Mouse (Mus musculus) stomach, postnatal 0 days (tissue): ENCODE results near the gene Wwc1. TPM values are rescaled to one million over a fixed set of nuclear protein-coding genes. Genes with fewer than 3 reads are reported as not detected.

Experiments
- ATAC-seq: fragments of 200-750 bp; cut with Nextera tagmentation; 2 replicates; pipeline ENCODE4 v1.8.0; 2017; ENCODE audit not compliant: low FRiP score, low TSS enrichment
- DNase-seq: peaks from one replicate; pipeline ENCODE4 v3.0.0-alpha.2; 2016; ENCODE audit warnings: low spot score
- H3K27ac ChIP-seq: fragments of 300-500 bp; sonication (generic); replicated peaks from 2 replicates; pipeline ENCODE4 v1.5.1; 2014; ENCODE audit warnings: mild to moderate bottlenecking, control low read depth
- H3K27me3 ChIP-seq: fragments of 300-500 bp; sonication (generic); 2 replicates; pipeline ENCODE4 v1.6.1; 2014; ENCODE audit warnings: low read length; ENCODE audit not compliant: control insufficient read depth, insufficient read depth
- H3K36me3 ChIP-seq: fragments of 300-500 bp; sonication (generic); 2 replicates; pipeline ENCODE4 v1.6.1; 2014; ENCODE audit warnings: low read length, mixed read lengths; ENCODE audit not compliant: control insufficient read depth, insufficient read depth
- H3K4me1 ChIP-seq: fragments of 300-500 bp; sonication (generic); replicated peaks from 2 replicates; pipeline ENCODE4 v1.6.1; 2014; ENCODE audit warnings: antibody characterized with exemption; ENCODE audit not compliant: control insufficient read depth, insufficient read depth
- H3K4me2 ChIP-seq: fragments of 300-500 bp; sonication (generic); replicated peaks from 2 replicates; pipeline ENCODE4 v1.6.1; 2014; ENCODE audit warnings: low read depth, mild to moderate bottlenecking, control low read depth, moderate library complexity
- H3K4me3 ChIP-seq: fragments of 300-500 bp; sonication (generic); 2 replicates; pipeline ENCODE4 v1.5.1; 2014; ENCODE audit warnings: low read depth, low read length, control low read depth
- H3K9ac ChIP-seq: fragments of 300-500 bp; sonication (generic); 2 replicates; pipeline ENCODE4 v1.6.1; 2014; ENCODE audit warnings: mild to moderate bottlenecking, low read length, control low read depth, mixed read lengths
- H3K9me3 ChIP-seq: fragments of 300-500 bp; sonication (generic); 2 replicates; pipeline ENCODE4 v1.6.1; 2016; ENCODE audit warnings: low read length; ENCODE audit not compliant: control insufficient read depth
- CTCF ChIP-seq: IDR thresholded peaks from 2 replicates; pipeline ENCODE4 v1.5.1; 2016; ENCODE audit warnings: antibody characterized with exemption, low read depth, mild to moderate bottlenecking, moderate library complexity
- EP300 ChIP-seq: optimal IDR thresholded peaks from 2 replicates; pipeline ENCODE3; 2016; ENCODE audit warnings: antibody characterized with exemption
- WGBS: fragments of 180-500 bp; shearing (Covaris S2); extraction: QIAGEN DNeasy Blood & Tissue Kit; methylation state at CpG from one replicate; pipeline ENCODE4 v1.1.7; 2014; 5-methylcytosine and 5-hydroxymethylcytosine counted together
- polyA plus RNA-seq: library from polyadenylated mRNA; unstranded; fragments of >200 nt; fragmentation: Nextera tagmentation; extraction: Ambion mirVana; gene quantifications from 2 replicates; pipeline ENCODE4 v1.2.1, GENCODE M21; 2015

Wwc1 gene
- polyA plus RNA-seq, 1 experiment from 2014 or later, result 7.8 TPM

DNA sequence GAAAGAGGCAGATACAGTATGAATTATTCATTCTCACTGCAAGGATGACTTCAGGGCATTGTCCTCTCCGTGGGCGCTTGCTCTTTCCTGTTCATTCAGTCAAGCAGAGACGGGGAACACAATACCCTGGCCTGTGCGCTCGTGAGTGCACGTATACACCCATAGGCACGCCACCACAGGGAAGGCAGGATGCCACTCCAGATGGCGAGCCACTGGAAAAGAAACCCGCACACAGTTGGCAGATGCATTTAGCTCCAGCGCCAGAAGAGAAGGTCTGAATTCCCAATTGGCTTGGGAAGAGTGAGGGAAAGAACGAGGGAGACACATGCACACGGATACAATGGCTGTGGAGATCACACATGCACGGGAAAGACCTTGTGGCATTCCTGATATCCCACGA is 53.0 kb downstream of the Wwc1 start:
- Histone ChIP-seq H3K36me3 (no peaks in the 10 kb centered on the region), H3K4me1 (peaks cover 4% of the 10 kb centered on the region; the same call in 1 of the 2 replicates), H3K4me2 (no peak overlapping the region), H3K27ac (no peak overlapping the region), H3K4me3 (no peak overlapping the region), H3K27me3 (no peaks in the 10 kb centered on the region), H3K9ac (no peak overlapping the region), H3K9me3 (no peaks in the 10 kb centered on the region)
- WGBS, result 80% methylated on average over 14 of the region's 14 CpGs
- DNase-seq, result no peak
- no peak for TF ChIP-seq CTCF
- TF ChIP-seq EP300, result no peak
- ATAC-seq, result no peak

DNA sequence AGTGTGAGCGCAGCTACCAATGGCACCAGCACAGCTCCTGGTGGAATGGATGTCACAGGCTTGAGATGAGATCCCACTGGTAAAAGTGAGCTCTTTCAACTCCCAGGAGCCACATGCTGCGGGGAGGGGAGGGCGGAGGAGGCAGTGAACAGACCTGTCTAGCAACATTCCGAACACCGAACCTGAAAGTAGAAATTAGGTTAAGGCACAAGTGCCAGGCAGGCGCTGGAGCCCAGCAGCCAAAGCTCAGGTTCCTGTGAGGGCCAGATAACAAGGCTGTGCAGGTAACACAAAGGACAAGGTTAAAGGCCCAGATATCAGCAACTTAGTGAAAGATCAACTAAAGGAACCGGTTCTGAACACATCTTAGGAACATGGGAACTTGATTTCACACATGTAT is 54.7 kb downstream of the Wwc1 start:
- H3K4me2 ChIP-seq, result no peak overlapping the region
- ATAC-seq, result peak; percentile 92
- WGBS, result 67% methylated on average over 7 of the region's 7 CpGs

DNA sequence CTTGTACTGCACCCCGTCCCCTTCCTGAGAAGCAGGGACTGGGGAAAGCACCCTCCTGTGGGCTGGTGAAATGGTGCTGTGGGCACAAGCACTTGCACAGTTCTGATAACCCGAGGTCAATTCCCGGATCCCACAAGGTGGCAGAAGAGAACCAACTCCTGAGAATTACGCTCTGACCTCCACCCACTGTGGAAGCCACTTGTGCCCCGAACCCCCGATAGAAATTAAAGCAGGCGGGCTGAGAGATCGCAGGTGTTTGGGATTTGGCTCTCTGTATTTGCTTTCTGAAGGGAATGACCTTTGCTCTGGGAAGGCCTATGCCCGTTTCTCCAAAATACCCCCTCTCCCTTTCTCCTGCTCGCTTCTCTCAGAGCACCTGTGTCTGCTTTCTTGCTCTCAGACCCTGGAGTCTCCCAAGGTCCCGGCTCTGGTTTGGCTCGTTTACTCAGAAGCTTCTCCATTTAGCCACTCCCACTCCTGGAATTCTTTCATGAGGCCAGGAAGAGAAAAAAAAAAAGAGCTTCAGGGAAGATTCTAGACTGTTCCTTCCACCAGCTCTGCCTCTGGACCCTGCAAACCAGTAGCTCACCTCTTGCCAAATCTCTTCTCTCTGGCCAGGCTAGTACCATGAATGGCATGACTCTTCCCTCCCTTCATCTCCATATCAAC is 58.0 kb downstream of the Wwc1 start:
- TF ChIP-seq CTCF (peak; percentile 59), EP300 (no peak)

More for the DNA sequence above, 54.7 kb downstream of the Wwc1 start:
- Histone ChIP-seq H3K9me3 (no peaks in the 10 kb centered on the region), H3K4me3 (no peak overlapping the region), H3K36me3 (no peaks in the 10 kb centered on the region), H3K4me1 (peaks cover 4% of the 10 kb centered on the region; the same call in 1 of the 2 replicates), H3K27me3 (no peaks in the 10 kb centered on the region), H3K9ac (no peak overlapping the region), H3K27ac (peak overlapping the region; percentile 75)
- peak; percentile 88 for DNase-seq
- TF ChIP-seq CTCF (no peak), EP300 (no peak)

DNA sequence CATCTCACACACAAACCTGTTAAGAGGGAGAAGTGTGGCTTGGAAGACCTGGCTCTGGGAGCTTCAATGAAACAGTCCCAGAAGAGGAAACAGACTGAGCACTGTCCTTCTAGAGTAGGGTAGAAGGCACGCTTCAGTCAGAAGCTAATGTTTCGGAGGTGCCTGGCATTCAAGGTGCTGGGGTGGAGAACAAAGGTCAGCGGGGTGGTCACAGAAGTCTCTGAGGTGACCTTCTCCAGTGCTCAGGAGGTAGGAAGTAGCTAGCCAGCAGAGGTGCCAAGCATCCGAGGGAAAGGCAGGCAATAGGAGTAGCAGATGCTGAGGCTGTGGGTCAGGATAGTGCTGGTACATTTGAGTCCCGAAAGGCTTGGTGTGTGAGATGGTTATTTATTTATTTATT is 59.6 kb downstream of the Wwc1 start:
- Histone ChIP-seq H3K36me3 (no peaks in the 10 kb centered on the region), H3K27me3 (no peaks in the 10 kb centered on the region), H3K27ac (peak overlapping the region; percentile 63), H3K4me2 (no peak overlapping the region), H3K9ac (no peak overlapping the region), H3K4me3 (no peak overlapping the region), H3K9me3 (no peaks in the 10 kb centered on the region), H3K4me1 (peaks cover 4% of the 10 kb centered on the region; the same call in 1 of the 2 replicates)
- DNase-seq (no peak), ATAC-seq (no peak)
- WGBS, result 67% methylated on average over 5 of the region's 5 CpGs
- no peak for TF ChIP-seq EP300
- no peak for TF ChIP-seq CTCF

More for the DNA sequence above, 58.0 kb downstream of the Wwc1 start:
- Histone ChIP-seq H3K4me3 (no peak overlapping the region), H3K27ac (no peak overlapping the region), H3K9ac (no peak overlapping the region), H3K36me3 (no peaks in the 10 kb centered on the region), H3K9me3 (no peaks in the 10 kb centered on the region), H3K4me2 (peak overlapping the region; percentile 8; the same call in 1 of the 2 replicates), H3K4me1 (peaks cover 4% of the 10 kb centered on the region; the same call in 1 of the 2 replicates), H3K27me3 (no peaks in the 10 kb centered on the region)
- ATAC-seq (no peak), DNase-seq (peak; percentile 60)
- WGBS, result 21% methylated on average over 12 of the region's 12 CpGs

DNA sequence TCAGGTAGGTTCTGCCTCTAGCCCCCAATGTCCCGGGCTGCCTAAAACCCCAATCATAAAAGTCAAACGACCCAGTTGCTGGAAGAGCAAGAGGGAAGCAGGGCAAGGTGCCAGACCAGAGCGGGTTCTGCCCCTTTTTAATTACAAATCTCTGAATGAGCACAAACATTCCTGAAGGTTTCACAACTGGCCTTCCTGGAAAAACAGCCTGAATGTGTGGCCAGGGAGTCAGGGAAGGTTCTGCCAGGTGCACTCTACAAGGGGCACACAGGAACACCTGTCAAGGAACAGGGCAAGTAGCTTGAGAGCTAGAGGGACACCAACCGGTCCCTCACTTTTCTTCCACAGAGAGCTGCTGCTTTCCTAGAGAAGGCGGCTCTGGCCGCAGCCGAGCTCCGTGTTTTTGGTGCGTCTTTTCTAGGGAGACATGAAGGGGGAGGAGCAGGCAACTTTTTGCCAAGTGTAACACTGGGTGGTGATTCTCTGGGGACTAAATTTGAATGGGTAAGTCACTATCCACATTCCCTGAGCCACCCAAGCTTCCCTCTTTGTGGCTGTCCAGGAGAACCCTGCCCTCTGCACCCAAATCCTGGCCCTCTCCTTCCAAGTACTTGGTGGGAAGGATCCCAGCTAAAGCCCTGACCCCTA is 60.3 kb downstream of the Wwc1 start:
- no peaks in the 10 kb centered on the region for H3K36me3 ChIP-seq
- H3K27ac ChIP-seq, result peak overlapping the region; percentile 63
- H3K4me2 ChIP-seq, result no peak overlapping the region
- DNase-seq (peak; percentile 78), ATAC-seq (peak; percentile 60; the same call in 1 of the 2 replicates)
- WGBS, result 46% methylated on average over 9 of the region's 9 CpGs
- no peak overlapping the region for H3K9ac ChIP-seq
- H3K9me3 ChIP-seq, result no peaks in the 10 kb centered on the region
- H3K27me3 ChIP-seq, result no peaks in the 10 kb centered on the region
- no peak overlapping the region for H3K4me3 ChIP-seq
- H3K4me1 ChIP-seq, result 0 out of 2 replicates have a peak, but pooled peaks cover 4% of the 10 kb centered on the region
- no peak for TF ChIP-seq CTCF
- no peak for TF ChIP-seq EP300

DNA sequence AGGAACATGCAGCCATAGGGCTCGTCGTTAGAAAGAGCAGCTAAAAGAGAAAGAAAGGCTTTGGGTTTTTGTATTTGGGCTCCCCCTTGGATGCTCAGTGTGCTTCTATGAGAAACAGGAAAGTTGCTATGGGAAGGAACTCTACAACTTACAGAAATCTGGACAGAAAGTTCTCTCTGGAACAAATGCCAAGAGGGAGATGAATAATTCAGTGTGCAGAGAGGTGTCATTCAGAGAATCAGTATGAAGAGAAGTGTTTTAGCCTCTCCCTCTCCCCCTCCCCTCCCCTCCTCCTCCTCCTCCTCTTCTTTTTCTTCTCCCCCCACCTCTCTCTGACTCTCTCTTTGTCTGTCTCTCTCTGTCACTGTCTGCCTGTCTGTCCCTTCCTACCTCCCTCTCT is 60.9 kb downstream of the Wwc1 start:
- Histone ChIP-seq H3K36me3 (no peaks in the 10 kb centered on the region), H3K27ac (peak overlapping the region; percentile 63), H3K4me3 (no peak overlapping the region), H3K4me1 (0 out of 2 replicates have a peak, but pooled peaks cover 2% of the 10 kb centered on the region), H3K27me3 (no peaks in the 10 kb centered on the region), H3K9ac (no peak overlapping the region), H3K4me2 (no peak overlapping the region), H3K9me3 (no peaks in the 10 kb centered on the region)
- DNase-seq, result no peak
- WGBS, result 59% methylated on average over 2 of the region's 2 CpGs
- no peak for ATAC-seq
- TF ChIP-seq CTCF (no peak), EP300 (no peak)
